In the genomic region with DNA sequence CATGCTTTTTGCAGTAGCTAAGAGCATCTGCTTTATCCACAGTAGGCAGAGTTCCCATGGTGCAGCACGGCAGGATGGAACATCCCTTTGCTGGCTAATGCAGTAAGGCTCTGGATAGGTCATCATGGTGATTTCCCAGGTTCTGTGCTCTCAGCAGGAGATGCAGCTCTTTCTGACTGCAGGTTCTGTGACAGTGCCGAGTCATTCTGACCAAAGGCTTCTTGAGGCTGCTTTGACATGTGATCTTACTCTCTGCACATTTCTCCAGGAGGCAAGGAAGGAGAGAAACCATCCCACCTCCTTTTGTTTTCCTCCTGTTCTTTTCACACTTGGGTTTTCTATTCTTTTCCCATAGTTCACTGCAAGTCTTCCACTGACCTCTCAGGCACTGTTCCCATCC, we compare ENCODE assay signal across 32 mouse cellular contexts. TPM values are rescaled to one million over a fixed set of nuclear protein-coding genes. Genes with fewer than 3 reads are reported as not detected.
A peak's percentile ranks its signal among the peaks of the same experiment; 100 is the strongest.
DNase-seq lines count a peak whose midpoint lies in the region; TF ChIP-seq lines count a peak whose summit lies in the region.
"Had no signal": no experiment of that assay in that cellular context is flagged by ENCODE, and none has a peak within 500 bp of the region (broad histone marks: within the 10 kb centered on the region; RNA-seq: fewer than 3 reads in every experiment).

No protein-coding gene starts in this region.

- no peak overlapping the region for H3K4me3 ChIP-seq in ES-E14 (ENCODE audit: insufficient read depth in 1 of 2, low read depth in 1 of 2, low read length in 2 of 2, poor library complexity in 1 of 2, severe bottlenecking in 1 of 2)
- no peak overlapping the region for H3K4me3 ChIP-seq in limb, embryonic 10.5 days
- H3K4me3 ChIP-seq: embryonic facial prominence, embryonic 12.5 days; embryonic facial prominence, embryonic 15.5 days; forebrain, embryonic 12.5 days; forebrain, embryonic 15.5 days; hindbrain, embryonic 12.5 days; hindbrain, embryonic 15.5 days had no signal

- WGBS in limb, embryonic 10.5 days = 74% methylated on average over 2 of the region's 2 CpGs

- H3K9ac ChIP-seq in ES-E14 (ENCODE audit: insufficient read depth, low read depth, low read length, poor library complexity, severe bottlenecking) = no peak overlapping the region
- H3K9ac ChIP-seq: embryonic facial prominence, embryonic 12.5 days; embryonic facial prominence, embryonic 15.5 days; forebrain, embryonic 12.5 days; forebrain, embryonic 15.5 days; hindbrain, embryonic 12.5 days; hindbrain, embryonic 15.5 days had no signal

- peaks cover 5% of the 10 kb centered on the region for H3K36me3 ChIP-seq in ES-E14 (ENCODE audit: control insufficient read depth, insufficient read depth, low read length, poor library complexity, severe bottlenecking)
- H3K36me3 ChIP-seq in limb, embryonic 10.5 days = peaks cover 29% of the 10 kb centered on the region

- no peaks in the 10 kb centered on the region for H3K27me3 ChIP-seq in limb, embryonic 10.5 days (ENCODE audit: low read depth, poor library complexity, severe bottlenecking)
- H3K27me3 ChIP-seq: embryonic facial prominence, embryonic 12.5 days; embryonic facial prominence, embryonic 15.5 days; forebrain, embryonic 12.5 days; forebrain, embryonic 15.5 days; hindbrain, embryonic 12.5 days; hindbrain, embryonic 15.5 days had no signal

- in situ Hi-C loops in ES-E14 (cut with MboI; ENCODE audit: low sequenced_read_pairs in 2 of 2, unreplicated experiment in 2 of 2) = no loop called here

- no peak overlapping the region for H3K27ac ChIP-seq in ES-E14 (ENCODE audit: insufficient read depth, low read depth, low read length, poor library complexity, severe bottlenecking)
- H3K27ac ChIP-seq in limb, embryonic 10.5 days = no peak overlapping the region
- H3K27ac ChIP-seq: embryonic facial prominence, embryonic 12.5 days; embryonic facial prominence, embryonic 15.5 days; forebrain, embryonic 12.5 days; forebrain, embryonic 15.5 days; hindbrain, embryonic 12.5 days; hindbrain, embryonic 15.5 days had no signal

- peaks cover 0 to 4% of the 10 kb centered on the region in 2 experiments; a peak in 1 of 4 replicates for H3K4me1 ChIP-seq in ES-E14 (ENCODE audit: control insufficient read depth in 2 of 2, insufficient read depth in 2 of 2, low read length in 2 of 2, poor library complexity in 1 of 2)
- H3K4me1 ChIP-seq in limb, embryonic 10.5 days = no peaks in the 10 kb centered on the region
- H3K4me1 ChIP-seq: embryonic facial prominence, embryonic 12.5 days; embryonic facial prominence, embryonic 15.5 days; forebrain, embryonic 12.5 days; forebrain, embryonic 15.5 days; hindbrain, embryonic 12.5 days; hindbrain, embryonic 15.5 days had no signal

- no peaks in the 10 kb centered on the region for H3K9me3 ChIP-seq in ES-E14 (ENCODE audit: control insufficient read depth, insufficient read depth, low read depth, low read length)
- no peaks in the 10 kb centered on the region for H3K9me3 ChIP-seq in limb, embryonic 10.5 days (replicated peaks)
- H3K9me3 ChIP-seq: embryonic facial prominence, embryonic 12.5 days; embryonic facial prominence, embryonic 15.5 days; forebrain, embryonic 12.5 days; forebrain, embryonic 15.5 days; G1E; hindbrain, embryonic 12.5 days; hindbrain, embryonic 15.5 days had no signal

- DNase-seq in 3134 (ENCODE audit: extremely low read depth, insufficient read length, low spot score) = peak; percentile 31
- peak; percentile 62 for DNase-seq in 3T3-L1 (ENCODE audit: low read depth, low spot score)
- no peak for DNase-seq in ES-E14 (ENCODE audit: low read depth, low spot score)
- DNase-seq in ZHBTc4 (ENCODE audit: low read depth, low spot score) = peak; percentile 23
- no peak for DNase-seq in limb, embryonic 10.5 days (ENCODE audit: low spot score)
- no peak for DNase-seq in lung, adult 18-20 months
- no peak for DNase-seq in thymus, postnatal 4 days
- DNase-seq: adrenal gland, postnatal 10 days; adrenal gland, postnatal 36 days; cerebellum, adult 11 months; cerebellum, adult 8-10 months; gastrocnemius, postnatal 36 days; kidney, adult 2 months had no signal

TF ChIP-seq in ES-E14, 5 proteins besides CTCF, POLR2A, EP300 and RAD21:
- TF ChIP-seq HCFC1 (IDR thresholded peaks at IDR 0.05; ENCODE audit: borderline replicate concordance, insufficient read depth, low read length) (no peak), MAFK (IDR thresholded peaks at IDR 0.05; ENCODE audit: insufficient read depth, low read depth, low read length) (peak; percentile 71), ZC3H11A (IDR thresholded peaks at IDR 0.05; ENCODE audit: borderline replicate concordance, low read depth, low read length) (no peak), ZNF384 (IDR thresholded peaks at IDR 0.05; ENCODE audit: low read depth, low read length) (no peak)

RNA-seq across cellular contexts. Expression of a gene that starts 13.1 kb away (rescaled TPM):
- 0.09 TPM in 1 of 2 replicates, not detected in the other for total RNA-seq in ES-E14 (2012; rRNA removed)
- 0.13 TPM in 1 of 2 replicates, not detected in the other for polyA plus RNA-seq in limb, embryonic 10.5 days (2016; fragmentation: Nextera tagmentation; extraction: Ambion mirVana)
- total RNA-seq: adrenal gland, adult 18-20 months; adrenal gland, postnatal 10 days; adrenal gland, postnatal 36 days; gastrocnemius, adult 8-10 months; gastrocnemius, postnatal 36 days; granulocyte monocyte progenitor cell, adult 5-6 weeks; heart, adult 8-10 months; heart, postnatal 25 days; hematopoietic stem cell, adult 5-6 weeks had no signal
- polyA plus RNA-seq: CD4-positive, CD25-positive, alpha-beta regulatory T cell, adult 4 months; G1E; heart, embryonic 11.5 days; heart, embryonic 14.5 days; intestine, embryonic 14.5 days; intestine, postnatal 0 days; kidney, adult 2 months had no signal

RNA-seq across cellular contexts. Expression of a gene that starts 25.6 kb away (rescaled TPM):
- 95.7 and 109 TPM in 2 replicates for total RNA-seq in ES-E14 (2012; rRNA removed)
- 69.8 and 70.8 TPM in 2 replicates for polyA plus RNA-seq in limb, embryonic 10.5 days (2016; fragmentation: Nextera tagmentation; extraction: Ambion mirVana)

RNA-seq across cellular contexts. Expression of a gene that starts 25.9 kb away (rescaled TPM):
- total RNA-seq in ES-E14 (2012; rRNA removed) = 0.13 and 0.16 TPM in 2 replicates
- 0.08 and 0.19 TPM in 2 replicates for polyA plus RNA-seq in limb, embryonic 10.5 days (2016; fragmentation: Nextera tagmentation; extraction: Ambion mirVana)
- total RNA-seq: adrenal gland, postnatal 10 days; adrenal gland, postnatal 36 days; gastrocnemius, adult 8-10 months; gastrocnemius, postnatal 36 days; granulocyte monocyte progenitor cell, adult 5-6 weeks; heart, adult 8-10 months; heart, postnatal 25 days; hematopoietic stem cell, adult 5-6 weeks had no signal
- polyA plus RNA-seq: CD4-positive, CD25-positive, alpha-beta regulatory T cell, adult 4 months; embryonic facial prominence, embryonic 12.5 days; G1E; heart, embryonic 11.5 days; heart, embryonic 14.5 days; heart, postnatal 0 days; intestine, embryonic 14.5 days; intestine, postnatal 0 days had no signal

Comparison
In these comparisons a context has a peak if more than half of its experiments do, and no peak if none do; other contexts are left out.
1. DNase-seq: peak in 3134 (single experiment), 3T3-L1 (single experiment) and ZHBTc4 (single experiment); none in ES-E14 (single experiment), limb, embryonic 10.5 days (single experiment), lung, adult 18-20 months (0 of 2) and thymus, postnatal 4 days (single experiment).